Mouse (Mus musculus): Measurements from ENCODE around the gene Bcl7a.

Gene Bcl7a

DNA sequence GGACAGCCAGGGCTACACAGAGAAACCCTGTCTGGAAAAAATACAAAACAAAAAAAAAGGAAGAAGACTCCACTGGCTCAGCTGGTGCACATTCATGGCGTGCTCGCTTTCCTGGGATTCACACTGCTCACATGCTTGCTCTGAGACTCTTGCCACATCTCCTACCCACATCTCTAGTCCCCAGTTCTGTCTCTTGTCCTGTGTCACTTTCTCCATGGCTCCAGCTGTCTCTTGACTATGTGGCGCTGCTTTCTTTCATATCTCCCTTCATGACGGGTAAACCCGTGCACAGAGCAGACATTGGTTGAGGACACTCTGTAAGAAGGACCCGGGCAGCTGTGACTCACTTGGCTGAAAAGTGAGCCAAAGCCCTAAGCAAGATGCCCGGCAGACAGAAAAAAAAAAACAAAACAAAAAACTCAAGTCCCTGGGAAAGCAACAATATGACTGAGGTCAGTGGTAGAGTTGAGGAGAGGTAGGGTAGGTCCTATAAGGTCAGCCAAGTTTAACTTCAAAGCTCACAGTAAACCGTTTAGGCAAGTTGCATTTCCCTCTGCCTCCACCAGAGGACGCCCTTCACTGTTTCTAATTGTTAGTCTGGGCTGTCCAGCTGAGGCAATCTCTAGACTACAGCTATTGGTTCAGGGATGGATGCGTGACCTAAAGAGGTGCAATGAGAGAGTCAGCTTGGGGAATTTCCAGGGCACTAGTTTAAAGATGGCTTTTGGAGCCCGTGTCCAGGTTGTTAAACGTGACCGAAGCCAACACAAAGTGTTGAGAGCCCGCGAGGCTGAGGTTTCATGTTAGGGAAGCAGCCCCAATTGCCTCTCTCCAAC, 33.7 kb downstream of the Bcl7a start:
- in situ Hi-C loops (cut with MboI, MseI): no loop called here

DNA sequence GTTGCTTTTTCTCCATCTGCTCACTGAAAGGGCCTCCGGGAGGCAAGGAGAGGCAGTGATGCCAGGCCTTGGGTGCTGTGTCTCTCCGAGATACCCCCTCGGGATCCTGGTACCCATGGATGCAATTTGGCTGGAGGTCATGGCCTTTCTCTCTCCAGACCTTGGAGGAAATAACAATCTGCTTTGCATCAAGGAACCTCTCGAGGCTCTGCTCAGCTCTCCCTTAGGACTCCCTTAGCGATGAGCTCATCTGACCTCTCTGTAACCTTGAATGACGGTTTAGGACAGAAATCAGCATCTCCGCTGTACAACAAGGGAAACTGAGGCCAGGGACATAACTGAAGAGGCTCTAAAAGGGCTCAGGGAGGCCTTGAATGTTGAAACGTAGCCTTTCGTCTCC, 35.1 kb downstream of the Bcl7a start:
- in situ Hi-C loops (cut with MboI, MseI): no loop called here

DNA sequence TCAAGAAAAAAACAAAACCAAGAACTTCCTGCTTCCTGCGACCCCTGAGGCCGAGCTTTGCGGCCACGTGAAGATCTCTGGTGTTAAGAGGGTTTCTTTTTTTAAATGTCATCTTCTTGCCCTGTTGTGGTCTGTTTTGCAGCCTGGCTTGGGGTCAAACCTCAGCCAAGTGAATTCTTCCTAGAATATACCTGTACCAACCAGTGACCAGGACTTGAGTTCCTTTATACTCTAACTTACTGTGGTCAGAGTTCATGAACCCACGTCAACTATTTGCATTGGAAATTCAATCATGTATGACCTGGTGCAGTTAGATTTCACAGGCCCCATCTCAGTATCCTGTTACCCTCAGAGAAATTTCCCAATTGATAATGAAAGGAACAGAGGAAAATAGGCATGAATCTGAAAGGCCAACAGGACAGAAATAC, 35.9 kb downstream of the Bcl7a start:
- in situ Hi-C loops (cut with MboI, MseI): no loop called here

DNA sequence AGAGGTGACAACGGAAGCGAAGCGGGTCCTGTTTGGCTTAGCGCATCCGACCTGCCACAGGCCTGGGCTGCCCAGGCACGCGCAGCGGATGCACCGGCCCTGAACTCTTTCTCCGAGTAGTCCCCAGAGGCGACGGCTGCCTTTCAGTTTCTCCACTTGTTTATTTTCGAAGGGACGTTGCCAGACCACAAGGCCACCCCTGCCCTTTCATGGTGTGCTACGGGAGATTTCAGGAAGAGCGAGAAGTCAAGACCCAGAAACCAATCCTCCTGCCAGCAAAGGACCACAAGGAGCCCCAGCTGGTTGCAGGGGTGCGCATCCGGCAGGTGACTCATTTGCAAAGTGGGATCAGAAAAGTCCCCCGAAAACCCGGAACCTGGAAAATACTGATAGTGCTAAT, 38.3 kb downstream of the Bcl7a start:
- in situ Hi-C loops (cut with MboI, MseI): no loop called here

DNA sequence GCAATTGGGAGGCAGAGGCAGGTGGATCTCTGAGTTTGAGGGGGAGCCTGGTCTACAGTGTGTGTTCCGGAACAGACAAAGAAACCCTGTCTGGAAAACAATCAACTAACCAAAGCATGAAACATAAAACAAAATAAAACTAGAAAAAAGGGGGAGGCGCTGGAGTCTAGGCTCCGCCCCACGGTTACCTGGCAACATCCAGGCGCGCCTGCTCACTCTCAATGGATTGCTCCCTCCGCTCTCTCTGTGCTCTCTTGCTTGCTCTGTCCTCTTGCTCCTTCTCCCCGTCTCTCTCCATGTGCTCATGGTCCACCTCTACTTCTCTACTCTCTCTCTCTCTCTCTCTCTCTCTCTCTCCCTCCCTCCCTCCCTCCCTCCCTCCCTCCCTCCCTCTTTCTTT, 39.1 kb downstream of the Bcl7a start:
- in situ Hi-C loops (cut with MboI, MseI): no loop called here

DNA sequence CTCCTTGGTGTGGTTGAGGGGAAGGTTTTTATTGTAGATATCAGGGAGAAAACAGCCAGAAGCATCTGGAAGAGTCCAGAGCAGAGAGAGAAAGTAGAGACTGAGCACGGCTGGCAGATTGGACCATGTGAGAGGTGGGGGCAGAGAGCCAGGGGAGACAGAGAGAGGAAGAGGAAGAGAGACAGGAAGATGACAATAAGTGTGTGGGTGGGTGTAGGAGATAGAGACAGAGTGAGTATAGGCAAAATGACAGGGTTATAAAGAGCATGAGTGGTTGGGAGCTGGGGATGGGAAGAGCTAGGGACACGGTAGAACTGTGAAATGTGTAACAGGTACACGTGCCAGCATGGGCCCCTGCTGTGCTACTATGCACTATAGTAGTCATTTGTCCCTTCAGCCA, 44.8 kb downstream of the Bcl7a start:
- in situ Hi-C loops (cut with MboI, MseI): no loop called here

DNA sequence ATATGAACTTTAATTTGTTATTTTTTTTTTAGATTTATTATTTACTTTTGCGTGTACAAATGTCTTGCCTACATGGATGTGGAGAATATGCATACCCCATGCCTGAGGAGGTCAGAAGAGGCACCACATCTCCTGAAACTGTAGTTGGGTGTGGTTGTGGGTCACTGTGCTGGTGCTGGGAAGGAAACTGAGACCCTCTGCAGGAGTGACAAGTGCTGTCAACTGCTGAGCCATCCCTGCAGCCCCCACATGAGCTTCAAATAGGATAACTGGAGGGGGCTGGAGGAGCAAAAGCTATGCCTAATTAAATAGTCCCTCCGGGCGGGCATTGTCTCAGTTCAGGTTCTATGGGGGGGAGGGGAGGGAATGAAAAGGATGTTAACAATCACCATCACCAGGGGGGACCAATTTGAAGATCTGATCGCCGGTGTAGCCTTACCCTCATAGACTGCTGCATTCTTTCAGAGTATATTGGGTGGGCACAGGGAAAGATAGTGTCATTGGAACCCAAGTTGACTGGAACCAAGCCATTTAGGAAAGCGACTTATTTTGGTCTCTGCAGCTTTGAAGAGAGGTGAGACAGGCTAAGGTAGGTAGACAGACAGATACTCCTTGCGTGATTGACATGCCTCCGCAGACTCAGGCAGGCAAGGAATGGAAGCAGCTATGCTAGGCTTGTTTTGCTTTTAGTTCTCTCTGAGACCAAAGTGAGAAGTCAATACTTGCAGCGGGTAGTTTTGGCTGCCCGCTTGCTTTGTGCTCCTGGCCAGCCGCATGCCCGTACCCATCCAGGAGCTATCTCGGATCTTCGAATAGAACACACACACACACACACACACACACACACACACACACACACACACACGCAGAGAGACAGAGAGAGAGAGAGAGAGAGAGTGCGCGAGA, 47.2 kb downstream of the Bcl7a start:
- in situ Hi-C loops (cut with MboI, MseI): no loop called here

DNA sequence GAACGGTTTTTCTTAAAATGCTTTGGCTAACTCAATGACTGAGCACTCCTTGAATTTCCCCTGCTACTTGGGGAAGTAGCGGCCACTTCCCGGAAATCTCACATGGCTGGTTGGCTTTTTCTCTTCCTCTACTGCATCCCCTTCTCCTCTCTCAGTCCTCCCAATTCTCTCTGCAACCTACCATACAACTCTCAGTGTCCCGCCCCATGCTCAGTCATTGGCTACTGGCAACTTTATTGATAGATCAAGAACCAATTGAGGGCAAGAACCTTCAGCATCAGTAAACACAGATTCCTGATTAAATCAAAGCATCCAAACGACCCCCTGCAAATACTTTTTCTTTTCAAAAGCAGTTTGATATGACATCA, 47.8 kb downstream of the Bcl7a start:
- in situ Hi-C loops (cut with MboI, MseI): no loop called here

DNA sequence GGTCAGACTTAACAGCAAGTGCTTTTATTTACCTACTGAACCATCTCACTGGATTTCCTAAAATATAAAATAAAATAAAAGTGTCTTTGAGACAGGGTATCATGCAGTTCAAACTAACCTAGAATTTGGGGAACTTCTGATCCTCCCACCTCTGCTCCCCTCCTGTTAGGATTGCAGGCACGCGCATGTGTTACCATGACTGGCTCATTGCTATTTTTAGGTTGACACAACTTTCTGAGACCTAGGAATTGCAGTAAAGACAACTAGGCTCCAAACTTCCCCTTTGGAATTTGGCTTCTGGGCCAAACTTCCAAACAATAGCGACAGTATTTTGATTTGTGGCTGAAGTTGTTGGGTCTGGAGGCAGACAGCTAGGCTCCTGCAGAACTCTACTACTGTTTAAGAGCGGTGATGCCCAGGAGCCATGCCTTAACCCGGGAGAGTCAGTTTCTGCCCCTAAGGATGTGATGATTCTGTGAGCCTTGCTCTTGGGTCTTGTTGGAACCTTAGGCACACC, 50.2 kb downstream of the Bcl7a start:
- in situ Hi-C loops (cut with MboI, MseI): no loop called here

DNA sequence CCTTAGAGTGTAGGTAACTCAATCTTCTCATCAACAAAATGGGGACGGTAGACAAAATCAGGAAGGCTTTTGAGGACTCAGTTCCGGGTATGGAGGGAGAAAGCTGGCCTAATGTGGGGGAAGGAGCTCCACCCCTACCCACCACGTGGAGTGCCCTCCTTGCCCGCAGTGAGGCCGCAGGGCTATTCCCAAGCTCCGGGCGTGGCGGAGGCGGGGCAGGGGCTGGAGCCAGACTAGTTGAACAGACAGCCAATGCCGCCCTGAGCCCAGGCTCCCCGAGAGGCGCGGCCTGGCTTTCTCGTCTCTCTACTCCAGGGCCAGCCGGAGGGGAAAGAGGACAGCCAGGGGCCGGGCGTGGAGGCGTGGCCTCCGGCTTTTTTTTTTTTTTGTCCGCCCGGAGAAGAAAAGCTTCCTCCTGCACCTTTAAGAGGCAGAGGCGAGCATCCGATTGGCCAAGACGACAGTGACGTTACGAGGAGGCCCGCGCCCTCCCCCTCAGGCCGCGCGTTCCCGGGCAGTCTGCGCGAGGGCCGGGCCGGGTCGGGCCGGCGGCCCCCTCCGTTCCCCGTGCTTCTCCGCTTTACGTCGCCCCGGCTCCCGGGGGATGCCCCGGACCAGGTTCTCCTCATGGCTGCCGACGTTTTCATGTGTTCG, 50.8 kb downstream of the Bcl7a start, which contains the start of gene Mlxip:
Mlxip (plus strand) TSS at position 496 of the 654 bp plus-strand sequence.
- in situ Hi-C loops (cut with MboI, MseI): no loop called here

DNA sequence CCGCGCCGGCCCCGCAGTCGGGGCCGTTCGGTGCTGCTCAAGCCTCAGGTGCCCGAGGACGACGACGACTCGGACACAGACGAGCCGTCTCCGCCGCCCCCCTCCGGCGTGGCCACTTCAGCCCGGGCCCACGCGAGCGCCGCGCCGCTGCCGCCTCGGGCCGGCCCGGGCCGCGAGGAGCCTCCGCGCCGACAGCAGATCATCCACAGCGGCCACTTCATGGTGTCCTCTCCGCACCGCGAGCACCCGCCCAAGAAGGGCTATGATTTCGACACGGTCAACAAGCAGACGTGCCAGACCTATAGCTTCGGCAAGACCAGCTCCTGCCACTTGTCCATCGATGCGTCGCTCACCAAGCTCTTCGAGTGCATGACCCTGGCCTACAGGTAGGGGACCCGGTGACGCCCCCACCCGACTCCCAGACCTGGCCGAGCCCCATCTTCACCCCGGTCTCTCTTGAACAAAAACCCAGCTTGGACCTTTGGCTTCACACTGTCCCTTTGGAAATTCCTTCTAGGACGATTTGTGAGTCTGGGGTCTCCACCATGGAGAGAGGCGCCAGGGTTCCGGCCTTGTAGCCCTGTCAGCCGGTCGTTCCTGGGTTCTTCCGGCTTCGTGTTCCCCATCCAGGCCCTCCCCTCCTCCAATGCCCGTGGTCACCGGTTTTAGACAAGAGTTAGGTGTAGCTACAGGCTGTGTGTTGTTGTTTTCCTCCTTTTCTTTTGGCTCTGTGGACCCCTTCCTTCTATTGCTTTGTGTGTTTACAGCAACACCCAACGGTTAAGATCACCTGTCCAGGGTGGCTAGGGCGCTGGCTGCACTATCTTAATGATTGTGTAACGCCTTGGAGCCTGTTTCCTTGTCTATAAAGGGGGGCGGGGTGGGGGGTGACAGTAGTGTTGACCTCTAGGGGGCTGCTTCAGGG, 51.6 kb downstream of the Bcl7a start:
- in situ Hi-C loops (cut with MboI, MseI): no loop called here

DNA sequence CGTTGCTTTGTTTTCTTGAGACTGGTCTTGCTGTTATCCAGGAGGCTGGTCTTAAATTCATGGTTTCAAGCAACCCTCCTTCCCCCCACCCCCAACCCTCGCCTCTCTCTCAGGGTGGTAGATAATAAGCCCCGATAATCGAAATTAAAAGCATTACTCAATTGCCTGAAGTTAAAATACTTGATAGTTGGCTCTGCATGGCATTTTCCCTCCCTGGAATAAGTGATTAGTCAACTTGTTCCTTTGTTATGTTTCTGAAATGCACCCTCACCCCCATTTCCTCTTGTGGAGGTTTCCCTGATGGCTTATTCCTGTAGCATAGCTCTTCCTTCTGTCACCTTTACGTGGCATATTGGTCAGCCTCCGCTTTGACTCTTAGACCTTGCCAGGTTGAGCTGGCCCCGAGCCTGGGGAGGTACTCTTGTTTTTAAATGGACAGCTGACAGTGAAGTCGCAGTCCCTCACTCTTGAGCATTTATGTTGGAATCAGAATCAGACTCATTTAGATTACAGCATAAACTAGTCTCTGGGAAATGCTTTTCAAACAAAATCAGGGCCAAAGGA, 53.3 kb downstream of the Bcl7a start:
- in situ Hi-C loops (cut with MboI, MseI): no loop called here

DNA sequence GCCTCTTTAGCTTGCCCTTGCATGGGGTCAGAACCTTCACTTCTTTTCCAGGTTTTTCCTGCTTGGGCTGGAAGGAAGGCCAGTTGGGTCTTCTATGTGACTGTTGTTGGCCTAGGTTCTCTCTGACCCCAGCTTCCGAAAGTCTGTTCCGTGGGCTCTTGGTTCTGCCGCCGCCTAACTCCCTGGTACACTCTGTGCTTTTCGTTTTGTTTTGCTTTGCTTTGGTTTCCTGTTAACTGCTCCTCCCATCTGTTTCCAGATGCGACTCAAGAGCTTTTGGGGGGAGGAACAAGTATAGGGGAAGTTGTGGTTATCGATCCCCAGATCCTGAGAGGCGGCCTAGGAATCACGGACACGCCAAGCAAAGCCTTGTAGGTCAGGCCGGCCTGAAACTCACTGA, 54.2 kb downstream of the Bcl7a start:
- in situ Hi-C loops (cut with MboI, MseI): no loop called here

DNA sequence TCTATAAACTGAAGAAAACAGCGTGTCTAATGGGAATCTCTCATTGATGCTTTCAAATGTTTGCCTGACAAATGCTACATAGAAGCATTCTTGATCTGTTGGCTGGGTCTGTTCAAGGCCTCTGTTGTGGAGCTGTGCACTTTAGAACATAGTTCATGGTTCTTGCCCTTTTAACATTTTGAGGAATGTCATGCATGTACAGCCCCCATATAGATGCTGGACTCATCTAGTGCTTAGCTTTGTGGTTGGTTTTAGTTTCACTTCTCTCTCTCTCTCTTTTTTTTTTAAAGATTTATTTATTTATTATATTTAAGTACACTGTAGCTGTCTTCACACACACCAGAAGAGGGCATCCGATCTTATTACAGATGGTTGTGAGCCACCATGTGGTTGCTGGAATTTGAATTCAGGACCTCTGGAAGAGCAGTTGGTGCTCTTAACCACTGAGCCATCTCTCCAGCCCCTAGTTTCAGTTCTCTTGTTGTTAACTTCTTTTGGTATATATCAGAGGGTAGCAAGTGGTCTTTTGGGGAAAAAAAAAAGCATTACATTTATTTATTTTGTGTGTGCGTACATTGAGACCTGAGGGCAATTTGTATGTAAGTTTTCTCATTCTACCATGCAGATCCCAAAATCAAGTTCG, 55.3 kb downstream of the Bcl7a start:
- in situ Hi-C loops (cut with MboI, MseI): no loop called here

DNA sequence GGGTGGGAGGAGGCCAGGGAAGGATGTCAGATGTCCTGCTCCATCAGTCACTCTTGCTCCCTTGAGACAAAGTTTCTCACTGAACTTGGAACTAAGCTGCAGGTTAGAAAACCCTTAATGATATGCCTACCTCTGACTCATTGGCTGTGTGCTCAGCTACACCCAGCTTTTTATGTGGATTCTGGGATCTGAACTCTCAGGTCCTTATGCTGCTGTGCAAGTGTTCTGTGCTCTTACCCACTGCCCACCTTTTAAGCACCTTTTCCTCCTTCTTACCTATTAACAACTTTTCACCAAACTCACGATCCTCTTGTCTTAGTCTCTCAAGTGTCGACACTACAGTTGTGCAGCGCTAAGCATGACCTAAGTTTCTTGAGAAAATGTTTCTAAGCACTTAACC, 60.8 kb downstream of the Bcl7a start:
- in situ Hi-C loops (cut with MboI, MseI): no loop called here

DNA sequence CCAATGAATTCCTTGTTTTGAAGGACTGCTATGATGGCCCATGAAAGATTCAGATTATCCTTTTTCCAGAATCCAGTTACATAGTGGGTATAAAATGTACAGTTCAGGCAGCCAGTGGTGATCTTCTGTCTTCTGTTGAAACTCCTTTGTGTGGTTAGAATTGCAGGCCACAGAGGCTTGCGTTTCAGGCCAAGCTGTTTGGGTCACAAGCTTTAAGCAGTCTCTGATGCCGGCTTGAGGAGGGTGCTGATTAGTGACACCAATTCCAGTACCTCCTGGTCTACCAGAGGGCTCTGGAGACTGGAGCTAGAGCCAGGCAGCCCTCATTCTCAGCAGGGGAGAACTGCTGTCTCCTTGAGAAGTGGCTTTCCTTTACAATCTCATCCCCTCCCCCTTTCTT, 63.3 kb downstream of the Bcl7a start:
- in situ Hi-C loops (cut with MboI, MseI): no loop called here

DNA sequence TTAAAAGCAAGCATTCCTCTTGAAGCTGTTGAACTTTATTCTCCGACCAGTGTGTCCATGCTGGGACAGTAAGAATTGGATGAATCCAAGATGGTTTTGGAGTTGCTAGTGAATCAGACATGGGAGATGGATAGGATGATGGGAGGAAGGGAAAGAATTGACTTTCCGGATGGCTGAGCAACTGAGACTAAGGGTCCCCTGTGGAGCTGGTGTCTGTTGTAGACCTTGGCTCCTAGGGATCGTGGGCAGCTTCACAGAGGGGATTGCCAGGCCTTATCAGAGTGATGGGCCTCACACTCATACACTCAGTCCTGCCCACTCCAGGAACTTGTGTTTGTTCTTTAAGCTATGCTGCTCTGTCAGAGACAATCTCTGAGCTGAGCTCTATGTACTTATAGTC, 64.5 kb downstream of the Bcl7a start:
- in situ Hi-C loops (cut with MboI, MseI): no loop called here

DNA sequence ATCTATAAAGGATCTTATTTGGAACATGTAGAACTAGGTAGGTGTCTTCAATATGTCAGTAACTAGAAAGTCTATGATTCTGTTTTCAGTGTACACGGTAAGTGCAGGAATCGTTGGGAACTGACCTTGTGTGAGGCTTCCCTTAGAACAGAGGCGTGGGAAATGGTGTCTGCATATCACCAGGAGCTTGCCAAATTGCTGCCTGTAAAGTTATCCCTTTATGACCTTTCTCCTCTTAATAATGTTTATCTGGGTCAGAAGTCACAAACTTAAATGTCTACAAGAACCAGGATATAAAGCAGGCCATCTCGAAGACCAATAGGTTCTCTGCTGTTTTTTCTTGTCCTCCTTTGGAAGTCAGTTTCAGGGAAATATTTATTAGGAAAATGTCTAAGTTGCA, 68.6 kb downstream of the Bcl7a start:
- in situ Hi-C loops (cut with MboI, MseI): no loop called here

DNA sequence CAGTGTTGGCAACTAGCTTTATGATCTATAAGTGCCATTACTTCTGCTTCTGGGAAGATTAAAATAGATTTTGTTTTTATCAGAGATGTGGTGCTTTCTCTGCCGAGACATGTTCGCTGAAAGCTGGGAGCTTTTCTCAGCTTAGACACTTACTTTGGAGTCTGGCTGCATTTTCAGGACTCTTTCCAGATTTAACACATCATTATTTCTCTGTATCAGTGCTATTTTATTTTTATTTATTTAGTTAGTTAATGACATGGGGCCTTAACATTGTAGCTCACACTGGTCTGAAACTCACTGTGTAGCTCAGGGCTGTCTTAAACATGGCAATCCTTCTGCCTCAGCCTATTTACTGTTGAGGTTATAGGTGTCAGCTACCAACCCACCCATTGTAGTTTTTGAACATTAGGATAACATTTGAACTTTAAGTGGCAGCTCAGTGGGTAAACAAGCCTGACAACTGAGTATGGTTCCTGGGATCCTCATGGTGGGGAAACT, 70.3 kb downstream of the Bcl7a start:
- in situ Hi-C loops (cut with MboI, MseI): no loop called here

DNA sequence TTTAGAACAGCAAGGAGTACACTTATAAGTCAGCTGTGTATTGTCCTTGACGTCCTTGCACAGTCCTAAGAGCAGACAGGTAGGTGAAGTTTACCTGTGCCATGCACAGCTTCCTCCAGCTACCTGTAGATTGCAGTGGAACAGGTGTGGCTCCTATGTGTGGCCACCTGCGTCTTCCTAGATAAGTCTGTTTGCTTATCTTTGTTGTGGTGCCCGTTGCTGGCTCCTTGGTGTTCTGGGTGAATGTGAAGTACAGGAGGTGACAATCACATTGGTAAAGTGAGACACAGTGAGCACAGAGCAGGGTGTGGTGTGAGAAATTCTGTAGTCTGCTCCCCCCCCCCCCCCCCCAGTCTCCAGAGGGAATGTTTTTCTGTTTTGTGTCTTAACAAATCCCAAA, 72.5 kb downstream of the Bcl7a start:
- in situ Hi-C loops (cut with MboI, MseI): no loop called here
